Mouse (Mus musculus) intestine, embryonic 14.5 days (tissue): Measurements from ENCODE around the gene Ccdc146. TPM values are rescaled to one million over a fixed set of nuclear protein-coding genes. Genes with fewer than 3 reads are reported as not detected.

Experiments
- ATAC-seq: fragments of 200-750 bp; cut with Nextera tagmentation; replicated peaks from 2 replicates; pipeline ENCODE4 v1.8.0; 2017; ENCODE audit warnings: low read depth, moderate number of reproducible peaks, moderate TSS enrichment, moderate library complexity; ENCODE audit not compliant: low FRiP score, low TSS enrichment
- DNase-seq: peaks from one replicate; pipeline ENCODE4 v3.0.0-alpha.2; 2018; ENCODE audit warnings: low spot score
- H3K27ac ChIP-seq: fragments of 300-500 bp; sonication (generic); 2 replicates; pipeline ENCODE4 v1.5.1; 2014; ENCODE audit warnings: low read depth, mild to moderate bottlenecking, control low read depth
- H3K27me3 ChIP-seq: fragments of 300-500 bp; sonication (generic); replicated peaks from 2 replicates; pipeline ENCODE4 v1.6.1; 2014; ENCODE audit warnings: low read length, control low read depth; ENCODE audit not compliant: control insufficient read depth, insufficient read depth
- H3K36me3 ChIP-seq: fragments of 300-500 bp; sonication (generic); 2 replicates; pipeline ENCODE4 v1.6.1; 2014; ENCODE audit warnings: low read length, control low read depth; ENCODE audit not compliant: control insufficient read depth, insufficient read depth
- H3K4me1 ChIP-seq: fragments of 300-500 bp; sonication (generic); replicated peaks from 2 replicates; pipeline ENCODE4 v1.6.1; 2014; ENCODE audit warnings: low read length, control low read depth, mixed read lengths; ENCODE audit not compliant: control insufficient read depth, insufficient read depth
- H3K4me2 ChIP-seq: fragments of 300-500 bp; sonication (generic); 2 replicates; pipeline ENCODE4 v1.6.1; 2014; ENCODE audit warnings: low read length
- H3K4me3 ChIP-seq: fragments of 300-500 bp; sonication (generic); 2 replicates; pipeline ENCODE4 v1.5.1; 2014; ENCODE audit warnings: low read depth, low read length, control low read depth, mixed read lengths
- H3K9ac ChIP-seq: fragments of 300-500 bp; sonication (generic); 2 replicates; pipeline ENCODE4 v1.6.1; 2014; ENCODE audit warnings: mild to moderate bottlenecking, low read length
- H3K9me3 ChIP-seq: fragments of 300-500 bp; sonication (generic); 2 replicates; pipeline ENCODE4 v1.6.1; 2016; ENCODE audit warnings: low read length, control low read depth; ENCODE audit not compliant: control insufficient read depth
- WGBS: fragments of 180-500 bp; shearing (Covaris S2); extraction: QIAGEN DNeasy Blood & Tissue Kit; methylation state at CpG from one replicate; pipeline ENCODE4 v1.1.7; 2014; 5-methylcytosine and 5-hydroxymethylcytosine counted together
- polyA plus RNA-seq: library from polyadenylated mRNA; unstranded; fragments of >200 nt; fragmentation: Nextera tagmentation; extraction: Ambion mirVana; gene quantifications from 2 replicates; pipeline ENCODE4 v1.2.1, GENCODE M21; 2014

Ccdc146 gene
- polyA plus RNA-seq, result 0.47 and 0.76 TPM in 2 replicates

DNA sequence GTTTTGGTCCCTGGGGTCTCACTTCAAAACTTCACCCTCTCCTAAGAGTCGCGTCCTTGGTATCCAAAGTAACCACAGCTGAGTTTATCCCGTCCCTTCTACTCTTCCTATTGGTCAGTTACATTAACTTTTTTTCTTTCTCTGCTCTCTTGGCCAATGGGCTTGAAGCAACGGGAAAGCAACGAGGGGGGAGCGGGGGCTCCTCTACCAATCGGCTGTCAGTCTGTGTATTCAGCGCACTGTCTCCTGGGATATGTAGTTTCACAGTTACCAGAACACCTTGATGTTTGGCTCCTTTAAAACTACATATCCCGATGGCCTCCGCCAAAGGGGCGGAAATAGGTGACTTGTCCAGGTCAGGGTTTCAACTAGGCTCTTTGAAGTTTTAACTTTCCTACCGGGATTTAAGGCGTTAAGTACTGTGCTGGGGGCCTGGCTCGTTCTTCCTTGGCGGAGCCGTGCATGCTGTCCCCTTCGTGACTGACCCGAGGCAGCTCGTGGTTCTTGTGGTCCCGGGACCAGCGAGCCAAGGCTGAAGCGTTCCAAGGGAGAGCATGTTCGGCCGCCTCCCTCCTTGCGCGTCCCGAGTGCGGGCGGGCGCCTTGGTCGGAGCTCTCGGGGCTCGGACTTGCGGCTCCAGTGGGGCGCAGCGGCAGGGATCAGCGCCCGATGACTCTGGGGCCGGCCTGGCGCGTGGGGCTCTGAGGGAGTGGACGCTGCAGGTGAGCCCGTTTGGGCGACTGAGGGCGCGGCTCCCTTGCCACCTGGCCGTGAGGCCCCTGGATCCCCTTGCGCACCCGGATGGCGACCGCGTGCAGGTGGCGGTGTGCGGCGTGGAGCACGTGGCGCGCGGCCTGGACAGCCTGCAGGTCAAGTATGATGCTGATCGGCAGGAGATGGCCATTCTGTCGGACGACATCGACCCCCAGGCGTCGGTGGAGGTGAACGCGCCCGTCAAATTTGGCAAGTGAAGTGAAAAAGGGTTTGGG lies at the start of gene Ccdc146, which contains the start of gene Fam185a:
Gene Ccdc146, minus strand, starts transcription at position 64 of the 989 bp plus-strand sequence.
Gene Fam185a, plus strand, starts transcription at position 345 of the 989 bp plus-strand sequence.
- DNase-seq (peak; percentile 90), ATAC-seq (peak; percentile 100)
- Histone ChIP-seq H3K27me3 (no peaks in the 10 kb centered on the region), H3K9me3 (no peaks in the 10 kb centered on the region), H3K36me3 (no peaks in the 10 kb centered on the region), H3K27ac (peak within 1 kb of the TSS; percentile 47), H3K4me3 (peak within 1 kb of the TSS; percentile 88), H3K4me1 (0 out of 2 replicates have a peak, but pooled peaks cover 4% of the 10 kb centered on the region), H3K4me2 (peak within 1 kb of the TSS; percentile 94), H3K9ac (peak within 1 kb of the TSS; percentile 74)
- under 1% methylated on average over 68 of the region's 68 CpGs for WGBS

DNA sequence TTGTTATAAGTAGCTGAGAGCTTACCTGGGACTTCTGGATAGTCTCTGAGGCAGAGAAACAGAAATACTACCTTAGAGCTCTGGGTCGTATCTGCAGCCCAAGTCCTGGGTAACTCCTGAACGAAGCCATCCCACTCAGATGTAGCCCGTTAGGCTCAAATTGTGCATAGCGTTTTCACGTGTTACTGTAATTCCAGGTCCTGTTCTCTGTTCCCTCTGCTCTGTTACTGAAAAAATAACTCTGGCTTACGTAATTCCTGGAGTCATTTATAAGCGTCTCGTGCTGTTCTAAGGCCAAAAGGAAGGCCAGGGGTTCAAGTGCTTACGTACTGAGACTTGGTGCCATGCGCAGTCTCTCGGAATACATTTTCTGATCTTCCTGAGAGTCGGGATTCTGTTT lies 43.6 kb upstream of the Ccdc146 start:
- Histone ChIP-seq H3K9me3 (no peaks in the 10 kb centered on the region), H3K9ac (no peak overlapping the region), H3K27ac (no peak overlapping the region), H3K27me3 (no peaks in the 10 kb centered on the region), H3K4me1 (no peaks in the 10 kb centered on the region), H3K36me3 (no peaks in the 10 kb centered on the region), H3K4me3 (no peak overlapping the region), H3K4me2 (no peak overlapping the region)
- ATAC-seq, result no peak
- WGBS, result 80% methylated on average over 12 of the region's 12 CpGs
- DNase-seq, result no peak

DNA sequence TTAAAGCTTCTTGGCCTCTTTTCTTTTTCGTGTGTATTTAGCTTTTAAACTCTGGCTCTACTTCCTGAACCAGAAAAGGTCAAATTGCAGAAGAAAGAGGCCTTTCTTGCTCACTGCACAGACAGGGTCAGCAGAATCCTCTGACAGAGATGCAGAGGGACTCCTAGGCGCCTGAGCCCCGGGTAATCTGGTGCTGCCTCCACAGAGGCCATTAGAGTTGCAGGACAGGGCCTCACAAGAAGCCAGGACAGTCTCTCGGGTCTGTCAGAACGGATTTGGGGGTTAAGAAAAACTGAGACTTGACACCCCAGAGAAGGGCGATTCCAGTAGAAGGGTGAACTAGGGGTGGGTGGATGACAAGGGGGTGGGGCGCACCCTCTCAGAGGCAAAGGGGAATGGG lies 42.9 kb upstream of the Ccdc146 start:
- Histone ChIP-seq H3K4me3 (no peak overlapping the region), H3K9ac (no peak overlapping the region), H3K27ac (no peak overlapping the region), H3K4me2 (no peak overlapping the region), H3K4me1 (no peaks in the 10 kb centered on the region), H3K27me3 (no peaks in the 10 kb centered on the region), H3K36me3 (no peaks in the 10 kb centered on the region), H3K9me3 (no peaks in the 10 kb centered on the region)
- DNase-seq (no peak), ATAC-seq (no peak)
- WGBS, result 63% methylated on average over 7 of the region's 7 CpGs

DNA sequence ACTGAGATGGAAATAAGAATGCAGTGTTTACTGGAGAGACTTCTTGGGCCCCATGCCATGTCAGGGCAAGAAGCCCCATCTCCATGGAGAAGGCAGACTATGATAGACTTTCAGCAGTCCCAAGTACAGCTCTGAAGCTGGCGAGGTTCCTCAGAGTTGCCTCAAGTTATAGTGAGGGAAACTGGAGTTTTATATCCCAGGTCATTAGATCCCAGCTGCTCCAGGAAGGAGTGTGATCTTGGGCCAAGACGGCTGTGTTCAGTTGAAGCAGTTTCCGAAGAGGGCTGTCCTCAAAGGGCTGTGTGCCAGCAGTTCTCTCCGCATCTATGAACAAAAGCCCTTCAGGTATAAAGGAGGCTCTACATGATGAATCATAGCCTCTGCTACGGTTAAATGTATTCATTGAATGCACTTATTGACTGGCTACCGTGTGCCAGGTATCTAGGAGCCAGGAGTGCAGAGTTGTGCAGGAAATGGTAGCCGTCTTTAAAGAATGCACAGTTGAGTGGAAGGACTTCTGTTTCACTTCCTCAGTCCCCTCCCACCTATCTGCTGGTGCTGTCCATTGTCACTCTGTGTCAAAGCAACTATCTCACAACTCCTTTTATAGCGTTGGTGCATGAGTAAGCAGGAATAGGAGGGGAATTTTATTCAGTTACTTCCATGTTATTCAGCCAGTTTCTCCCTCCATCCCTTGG lies 16.5 kb upstream of the Ccdc146 start:
- Histone ChIP-seq H3K4me1 (peaks cover 9% of the 10 kb centered on the region; the same call in 1 of the 2 replicates), H3K36me3 (no peaks in the 10 kb centered on the region), H3K4me2 (no peak overlapping the region), H3K9me3 (no peaks in the 10 kb centered on the region), H3K9ac (no peak overlapping the region), H3K4me3 (no peak overlapping the region), H3K27me3 (no peaks in the 10 kb centered on the region), H3K27ac (peak overlapping the region; percentile 38; the same call in 1 of the 2 replicates)
- ATAC-seq, result no peak
- WGBS, result 68% methylated on average over 8 of the region's 8 CpGs
- DNase-seq, result no peak

DNA sequence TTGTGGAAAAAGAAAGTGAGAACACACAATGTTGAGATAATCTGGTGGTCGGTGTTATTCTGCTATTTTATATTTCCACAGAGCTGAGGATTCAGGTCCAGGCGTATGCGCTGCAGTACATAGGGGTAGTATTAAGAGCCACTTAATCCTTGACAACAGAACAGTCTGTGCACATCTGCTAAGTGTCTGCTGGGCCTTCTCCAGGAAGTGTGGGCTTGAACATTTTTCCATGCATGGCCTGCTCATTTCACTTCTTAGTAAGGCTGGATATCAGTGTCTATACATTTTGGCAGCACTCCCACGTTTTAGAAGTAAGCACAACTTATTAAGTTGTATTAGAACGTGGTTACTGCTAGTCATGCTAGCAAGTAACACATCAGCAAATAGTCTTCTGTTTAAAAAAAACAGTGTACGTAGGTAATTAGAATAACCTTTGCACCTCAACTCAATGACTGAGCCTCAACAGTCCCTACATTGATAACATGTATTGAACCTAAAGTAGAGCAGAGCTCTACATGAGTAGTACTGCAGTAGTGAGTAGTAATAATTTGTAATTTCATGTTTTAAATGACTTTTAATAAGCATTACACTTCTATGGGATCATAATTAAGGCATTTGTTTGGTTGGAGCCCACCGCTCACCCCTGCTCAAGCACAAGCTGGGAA lies 15.1 kb upstream of the Ccdc146 start:
- DNase-seq, result no peak
- Histone ChIP-seq H3K9ac (no peak overlapping the region), H3K9me3 (no peaks in the 10 kb centered on the region), H3K4me3 (no peak overlapping the region), H3K4me2 (no peak overlapping the region), H3K4me1 (peaks cover 9% of the 10 kb centered on the region; the same call in 1 of the 2 replicates), H3K27me3 (no peaks in the 10 kb centered on the region), H3K27ac (no peak overlapping the region), H3K36me3 (no peaks in the 10 kb centered on the region)
- 68% methylated on average over 7 of the region's 7 CpGs for WGBS
- ATAC-seq, result no peak

DNA sequence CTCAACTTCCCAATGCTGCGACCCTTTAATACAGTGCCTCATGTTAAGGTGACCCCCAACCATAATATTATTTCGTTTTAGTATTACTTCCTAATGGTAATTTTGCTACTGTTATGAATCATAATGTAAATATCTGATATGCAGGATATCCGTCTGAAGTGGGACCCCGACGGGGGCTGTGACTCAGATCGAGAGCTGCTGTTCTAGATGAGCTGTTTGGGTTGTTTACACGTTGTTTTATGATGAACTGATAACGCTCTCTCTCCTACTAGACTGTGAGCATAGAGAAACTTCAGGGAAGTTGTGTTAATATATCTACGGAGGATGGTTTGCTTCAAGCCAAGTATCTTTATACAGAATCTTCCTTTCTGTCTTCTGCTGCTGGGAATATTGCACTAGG lies 14.0 kb upstream of the Ccdc146 start:
- Histone ChIP-seq H3K27me3 (no peaks in the 10 kb centered on the region), H3K27ac (no peak overlapping the region), H3K4me3 (no peak overlapping the region), H3K4me2 (no peak overlapping the region), H3K36me3 (no peaks in the 10 kb centered on the region), H3K4me1 (peaks cover 9% of the 10 kb centered on the region; the same call in 1 of the 2 replicates), H3K9ac (no peak overlapping the region), H3K9me3 (no peaks in the 10 kb centered on the region)
- 68% methylated on average over 9 of the region's 9 CpGs for WGBS
- ATAC-seq, result no peak
- no peak for DNase-seq

DNA sequence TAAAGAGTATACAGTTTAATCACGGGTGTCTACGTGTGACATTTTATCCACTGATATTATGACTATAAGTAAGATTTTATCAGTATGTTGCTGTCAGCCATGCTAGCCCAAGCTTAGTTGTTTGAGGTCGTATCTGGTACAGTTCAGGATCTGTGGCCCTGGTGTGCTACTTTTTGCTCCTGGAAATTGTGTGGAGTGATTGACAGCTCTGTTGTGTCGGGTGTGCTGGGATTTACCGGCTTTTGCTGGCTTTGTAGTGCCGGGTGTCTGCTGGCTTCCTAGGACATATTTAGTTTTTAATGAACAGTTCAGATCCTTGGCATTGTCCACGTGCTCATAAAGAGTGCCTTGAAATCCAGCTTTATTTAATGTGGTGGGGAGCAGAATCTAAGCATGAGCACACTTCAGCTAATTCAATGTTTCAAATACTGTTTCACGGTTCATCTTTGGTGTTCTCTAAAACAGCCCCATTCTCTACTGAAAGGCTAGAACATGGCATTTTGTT lies 12.0 kb upstream of the Ccdc146 start:
- Histone ChIP-seq H3K4me1 (peaks cover 9% of the 10 kb centered on the region; the same call in 1 of the 2 replicates), H3K4me3 (no peak overlapping the region), H3K36me3 (no peaks in the 10 kb centered on the region), H3K9ac (no peak overlapping the region), H3K4me2 (no peak overlapping the region), H3K27ac (no peak overlapping the region), H3K27me3 (no peaks in the 10 kb centered on the region), H3K9me3 (no peaks in the 10 kb centered on the region)
- ATAC-seq (no peak), DNase-seq (no peak)
- WGBS, result 82% methylated on average over 8 of the region's 8 CpGs
